Mouse (Mus musculus): ENCODE data around the gene Ptprr. TPM values are rescaled to one million over a fixed set of nuclear protein-coding genes. Genes with fewer than 3 reads are reported as not detected.

The Ptprr gene
- 1 to 10 TPM in 1 of 2 experiments, under 1 TPM in 1; 0.71 to 1.0 TPM for total RNA-seq (2021)
- long read RNA-seq, experiment 1, partial matches to known transcripts = 2 of 2 reads
- long read RNA-seq, experiment 1, other reads (novel, unspliced or antisense) = 0 of 2 reads
- long read RNA-seq, experiment 2, partial matches to known transcripts = 1 of 1 reads
- long read RNA-seq, experiment 2, other reads (novel, unspliced or antisense) = 0 of 1 reads

DNA sequence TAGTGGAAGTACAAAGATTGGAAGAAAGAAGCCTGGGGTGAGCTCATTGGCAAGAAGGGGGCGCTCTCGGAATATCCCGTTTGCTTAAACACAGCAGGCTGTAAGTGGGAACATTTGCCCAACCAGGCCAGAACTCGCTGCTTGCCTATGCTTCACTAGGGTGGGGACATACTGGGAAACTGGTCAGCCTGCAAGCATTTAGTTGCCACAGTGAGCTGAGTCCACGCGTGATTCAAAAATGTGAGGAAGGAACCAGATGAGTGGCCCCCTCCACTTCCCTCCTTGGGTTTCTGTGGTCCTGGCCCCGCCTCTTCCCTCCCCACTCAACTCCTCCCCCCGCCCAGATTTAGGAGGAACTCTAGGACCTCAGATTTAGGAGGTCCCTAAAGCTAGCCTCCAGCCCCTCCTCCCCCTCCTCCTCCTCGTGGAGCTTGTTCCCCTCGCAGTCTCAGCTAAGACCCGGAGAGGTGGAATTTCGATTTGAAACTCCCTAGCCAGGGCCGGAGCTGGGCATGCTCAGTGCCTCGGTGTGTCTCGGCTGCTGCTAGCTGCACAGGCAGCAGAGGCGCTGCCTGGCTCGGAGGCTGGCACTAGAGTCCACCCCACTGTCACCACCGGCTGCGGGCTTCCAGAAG lies at the start of gene Ptprr:
Gene Ptprr, plus strand, starts transcription at position 369 of the 635 bp plus-strand sequence.
- intact Hi-C loops (cut with DNase I) = no loop called here
- peak in 1 of 2 experiments; percentile 12 for DNase-seq

DNA sequence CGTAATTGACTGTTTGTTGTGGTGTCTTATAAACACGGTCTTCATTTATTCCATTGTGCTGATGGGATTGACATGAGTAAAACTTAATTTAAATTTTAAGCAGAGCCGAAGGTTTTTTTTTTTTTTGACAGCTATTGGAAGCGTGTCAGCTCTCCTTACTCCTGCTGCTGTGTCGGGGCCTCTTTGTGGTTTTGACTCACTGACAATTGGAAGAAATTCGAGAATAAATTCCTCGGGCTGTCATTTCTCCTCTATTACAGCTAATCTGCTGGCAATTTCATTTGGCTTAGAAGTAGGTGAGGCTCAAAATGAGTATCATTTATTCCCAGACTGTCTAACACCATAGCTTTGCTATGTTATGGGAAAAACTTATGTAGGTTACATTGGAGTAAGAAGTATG lies 41.7 kb upstream of the Ptprr start:
- intact Hi-C loops (cut with DNase I) = no loop called here
- no peak for DNase-seq

DNA sequence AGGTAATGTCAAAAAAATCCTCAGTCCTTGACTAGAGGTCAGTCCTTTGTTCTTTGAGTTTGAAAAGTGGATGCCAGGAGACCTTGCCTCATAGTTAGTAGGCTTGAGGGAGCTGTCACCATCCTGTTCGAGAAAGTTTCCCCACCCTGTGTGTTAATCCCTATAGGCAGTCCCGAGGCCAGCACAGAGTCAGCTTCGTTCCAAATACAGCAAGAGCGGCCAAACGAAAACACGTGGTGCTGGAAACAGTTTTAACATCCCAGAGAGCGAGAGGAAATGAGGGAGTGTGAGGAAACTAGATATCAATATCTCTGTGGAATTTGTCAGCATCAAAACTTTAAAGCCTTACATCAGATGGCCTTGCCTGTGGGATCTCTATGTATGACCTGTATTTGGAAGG lies 39.0 kb upstream of the Ptprr start:
- intact Hi-C loops (cut with DNase I) = no loop called here

DNA sequence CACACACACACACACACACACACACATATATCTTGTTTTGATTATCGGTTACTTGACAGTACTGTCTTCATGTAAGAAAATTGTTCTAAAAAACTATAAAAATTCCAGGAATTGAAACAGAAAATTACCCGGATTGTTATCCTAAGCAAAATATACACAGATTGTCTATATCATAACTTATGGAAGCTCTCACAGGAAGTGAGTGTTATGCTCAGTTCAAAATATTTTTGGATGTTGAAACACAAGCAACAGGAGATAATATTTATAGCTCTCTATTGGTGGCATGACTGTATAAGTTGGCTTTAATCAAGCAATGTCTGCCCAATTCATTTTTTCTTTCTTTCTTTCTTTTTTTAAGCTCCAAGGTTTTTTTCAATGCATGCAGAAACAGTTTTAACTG lies 38.0 kb upstream of the Ptprr start:
- intact Hi-C loops (cut with DNase I) = loop anchor here (10.0 kb wide), 1 partner anchor 265 kb away; no protein-coding TSS in a partner anchor
- no peak for DNase-seq

More for the DNA sequence above, 39.0 kb upstream of the Ptprr start:
- peak; percentile 17 to 19 for DNase-seq

DNA sequence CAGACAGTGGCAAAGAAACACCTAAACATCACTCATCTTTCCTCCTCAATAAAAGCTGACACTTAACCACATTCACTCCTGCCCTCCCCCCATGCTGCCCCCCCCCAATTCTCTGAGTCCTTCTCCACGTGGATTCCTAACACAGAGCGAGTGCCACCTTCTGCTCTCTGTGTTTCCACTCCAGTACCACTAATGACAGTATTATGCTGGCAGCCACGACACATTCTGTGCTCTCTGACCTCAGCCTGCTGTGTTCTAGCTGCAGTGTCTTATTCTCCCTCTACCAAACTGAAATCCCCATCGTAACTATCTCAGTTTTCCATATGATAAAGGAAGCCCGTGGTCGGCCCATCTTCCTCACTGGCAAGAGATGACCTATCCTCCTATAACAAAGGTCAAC lies 33.7 kb upstream of the Ptprr start:
- DNase-seq = no peak
- intact Hi-C loops (cut with DNase I) = loop anchor here (10.0 kb wide), 1 partner anchor 270 kb away; no protein-coding TSS in a partner anchor

DNA sequence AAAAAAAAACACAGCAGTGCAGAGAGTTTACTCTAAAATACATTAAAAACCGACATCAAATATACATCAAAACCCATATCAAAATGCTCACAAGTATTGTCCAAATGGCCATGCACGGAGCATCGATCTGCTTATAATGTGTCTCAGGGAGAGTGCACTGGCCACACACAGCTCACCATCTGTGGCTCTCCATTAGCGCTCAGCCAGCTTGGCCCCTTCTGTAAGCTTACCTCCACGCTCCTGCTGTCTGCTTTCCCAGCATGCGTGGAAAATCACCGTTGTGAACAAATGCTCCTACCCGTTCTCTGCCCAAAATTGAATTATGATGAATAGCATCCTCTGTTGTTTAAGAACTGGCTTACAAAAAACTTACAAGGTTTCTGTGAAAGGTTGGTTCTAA lies 16.2 kb upstream of the Ptprr start:
- DNase-seq = no peak
- intact Hi-C loops (cut with DNase I) = no loop called here

DNA sequence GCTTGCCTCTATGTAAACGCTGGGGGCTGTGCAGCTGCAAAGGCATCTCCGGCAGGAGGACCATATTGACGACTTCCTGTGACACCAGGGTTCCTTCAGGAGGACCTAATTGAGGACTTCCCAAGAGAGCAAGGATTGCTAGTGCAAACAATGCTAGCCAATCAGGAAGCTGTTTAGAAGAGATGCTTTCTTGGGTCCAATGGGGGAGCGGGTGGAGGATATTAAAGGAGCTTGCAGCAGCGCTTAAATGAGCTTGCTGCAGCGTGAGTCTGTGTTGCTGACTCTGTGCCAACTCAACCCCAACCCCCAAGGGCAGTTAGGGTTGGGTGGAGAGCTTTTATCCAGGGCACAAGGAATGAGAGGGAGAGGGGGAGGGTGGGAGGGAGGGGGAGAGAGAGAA lies 11.3 kb upstream of the Ptprr start:
- intact Hi-C loops (cut with DNase I) = no loop called here
- DNase-seq = no peak

DNA sequence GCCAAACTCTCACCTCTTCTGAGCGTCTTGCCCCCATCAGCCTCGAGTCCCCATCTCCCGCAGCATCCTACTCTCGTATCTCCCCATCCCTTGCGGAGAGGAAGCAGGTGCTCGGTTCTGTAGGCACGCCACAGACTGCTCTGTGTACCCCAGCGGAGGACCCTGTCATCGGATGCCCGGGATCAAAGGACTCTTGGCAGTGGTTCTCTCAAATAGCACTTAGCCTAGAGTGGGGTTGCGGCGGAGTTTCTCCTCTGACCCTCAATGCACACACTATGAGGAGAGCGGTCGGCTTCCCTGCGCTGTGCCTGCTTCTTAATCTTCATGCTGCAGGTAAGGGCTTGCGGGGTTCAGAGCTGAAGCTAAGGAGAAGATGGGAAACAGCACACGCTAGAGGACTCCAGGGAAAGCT lies 473 bp downstream of the Ptprr start:
- no peak for DNase-seq
- intact Hi-C loops (cut with DNase I) = no loop called here

DNA sequence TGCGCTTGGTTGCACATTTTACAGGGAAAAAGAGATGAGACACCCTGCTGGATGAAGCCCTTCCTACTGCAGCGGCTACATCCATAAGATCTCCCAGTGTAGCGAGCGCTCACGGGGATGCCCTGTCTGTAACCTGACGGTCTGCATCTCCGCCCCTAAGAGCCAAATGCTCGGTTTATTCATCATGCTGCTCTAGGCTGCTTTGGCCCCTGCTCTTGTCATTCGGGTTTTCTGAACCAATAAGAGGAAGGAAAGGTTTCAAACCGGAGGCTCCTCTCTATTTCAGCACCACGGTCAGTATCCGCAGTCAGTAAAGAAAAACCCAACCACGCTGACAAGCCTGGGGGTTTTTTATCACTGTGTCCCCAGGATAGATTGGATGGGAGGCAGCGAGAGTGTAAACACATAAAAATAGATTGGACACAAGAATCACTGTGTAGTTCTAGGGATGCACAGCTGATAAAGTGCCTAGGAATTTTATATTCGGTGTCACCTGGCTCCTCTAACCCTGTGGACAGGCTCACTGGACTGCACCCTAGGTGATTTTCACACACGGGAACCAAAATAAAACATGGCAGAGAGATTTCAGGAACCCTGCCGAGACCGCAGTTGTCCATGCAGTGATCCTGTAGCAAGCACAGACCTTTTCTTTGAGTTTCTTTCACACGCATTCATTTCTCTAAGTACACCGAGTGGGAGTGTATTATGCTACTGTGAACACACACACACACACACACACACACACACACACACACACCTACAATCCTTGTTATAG lies 1.3 kb downstream of the Ptprr start:
- DNase-seq = no peak
- intact Hi-C loops (cut with DNase I) = no loop called here

DNA sequence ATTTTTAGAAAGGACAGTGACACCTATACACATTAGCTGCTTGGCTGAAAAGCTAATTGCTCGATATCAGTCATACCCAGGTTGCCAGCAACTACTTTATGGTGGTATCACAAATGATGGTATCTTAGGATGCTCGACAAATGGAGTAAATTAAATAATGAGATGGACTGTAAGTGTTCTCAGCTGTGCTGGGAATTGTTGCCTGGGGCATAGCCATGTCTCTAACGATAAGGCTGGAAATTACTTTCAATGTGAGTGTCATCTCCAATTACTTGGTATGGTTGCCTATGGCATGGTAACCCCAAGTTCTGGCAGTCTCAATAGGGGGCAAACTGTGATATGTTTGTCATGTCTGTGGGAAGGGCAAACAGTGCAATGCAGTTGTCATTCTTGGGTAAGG lies 3.1 kb downstream of the Ptprr start:
- DNase-seq = no peak
- intact Hi-C loops (cut with DNase I) = no loop called here

DNA sequence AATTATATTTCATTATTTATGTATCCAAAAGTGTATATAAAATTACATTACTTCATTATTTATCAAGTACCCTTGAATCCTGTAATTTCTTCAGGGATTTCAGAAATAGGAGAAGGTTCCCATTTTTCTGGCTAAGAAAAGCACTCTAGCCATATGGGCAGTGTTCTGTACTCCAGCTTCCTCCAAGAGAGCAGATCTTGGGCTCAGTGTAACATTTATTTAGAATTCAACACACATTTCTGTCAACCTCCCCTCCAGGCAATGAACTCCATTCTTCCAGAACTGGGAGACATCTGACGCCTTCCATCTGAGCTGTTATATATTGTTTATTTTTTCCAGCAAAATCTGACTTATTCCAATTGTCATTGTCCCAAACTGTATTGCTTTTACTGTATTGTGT lies 20.1 kb downstream of the Ptprr start:
- DNase-seq = no peak
- intact Hi-C loops (cut with DNase I) = no loop called here

DNA sequence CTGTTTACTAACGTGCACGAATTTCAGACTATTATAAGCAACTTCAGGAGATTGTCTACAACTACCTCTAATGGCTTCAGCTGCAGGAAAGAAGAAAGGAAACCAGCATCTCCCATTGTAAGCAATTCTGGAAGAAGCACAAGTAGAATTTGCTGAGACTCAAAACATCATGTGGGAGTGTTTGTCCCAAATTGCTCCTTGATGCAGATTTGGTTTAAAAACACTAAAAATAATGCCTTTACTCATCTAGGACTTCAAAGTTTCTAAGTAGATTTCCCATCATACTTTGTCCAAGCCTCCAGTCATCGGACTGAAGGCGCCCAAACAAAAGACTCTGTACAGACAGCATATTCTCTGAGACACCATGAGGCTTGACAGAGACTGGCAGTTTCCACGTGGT lies 57.9 kb downstream of the Ptprr start:
- intact Hi-C loops (cut with DNase I) = no loop called here

DNA sequence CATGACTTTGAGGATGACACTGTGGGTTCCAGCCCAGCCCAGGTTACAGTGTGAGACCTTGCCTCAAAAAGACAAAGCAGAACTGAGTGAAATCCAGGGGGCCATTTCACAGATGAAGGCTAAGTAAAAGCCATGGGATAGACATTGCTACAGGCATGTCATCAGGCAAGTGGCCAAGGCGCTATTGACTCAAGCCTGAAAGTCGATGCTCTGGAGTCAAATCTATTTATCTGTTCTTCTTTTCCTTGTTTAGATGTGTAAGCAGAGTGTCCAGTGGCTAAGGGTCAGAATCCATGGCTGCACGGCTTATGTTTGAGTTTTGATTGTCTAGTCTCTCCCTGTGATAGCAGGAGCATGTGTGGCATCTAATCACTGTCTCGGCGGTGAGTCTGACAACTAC lies 60.6 kb downstream of the Ptprr start:
- intact Hi-C loops (cut with DNase I) = no loop called here
- DNase-seq = no peak

More for the DNA sequence above, 57.9 kb downstream of the Ptprr start:
- DNase-seq = no peak

DNA sequence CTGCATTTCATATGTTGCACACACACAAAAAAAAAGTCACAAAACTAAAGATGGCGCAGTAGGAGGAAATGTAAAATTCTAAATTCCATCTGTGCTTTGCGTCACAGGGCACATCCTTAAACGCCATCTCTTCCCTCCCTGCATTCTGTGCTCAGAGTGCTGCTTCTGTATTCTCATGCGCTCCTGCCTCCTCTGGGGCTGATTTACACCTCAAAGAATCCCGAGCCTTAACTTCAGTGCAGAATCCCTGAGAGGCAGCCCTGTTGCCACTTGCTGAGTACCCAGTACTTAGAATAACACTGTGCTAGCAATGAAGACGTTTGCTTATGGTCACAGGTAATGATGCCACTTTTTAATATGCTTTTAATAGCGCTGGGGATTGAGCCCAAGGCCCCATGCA lies 61.4 kb downstream of the Ptprr start:
- intact Hi-C loops (cut with DNase I) = no loop called here
- no peak for DNase-seq

DNA sequence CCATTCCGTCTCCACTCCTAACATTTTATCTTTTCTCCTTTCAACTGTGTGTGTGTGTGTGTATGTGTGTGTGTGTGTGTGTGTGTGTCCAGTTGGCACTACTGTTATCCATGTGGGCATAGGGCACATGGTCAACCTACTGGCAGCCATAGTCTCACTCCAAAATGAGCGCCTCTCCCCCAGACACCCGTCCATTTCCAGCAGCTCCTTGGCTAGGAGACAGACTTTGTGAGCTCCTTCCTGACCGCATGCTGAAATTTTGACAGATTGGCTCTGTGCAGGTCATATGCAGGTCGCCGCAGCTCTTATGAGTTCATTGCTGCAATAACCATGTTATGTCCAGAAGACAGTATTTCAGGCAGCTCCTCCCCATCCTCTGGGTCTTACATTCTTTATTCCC lies 62.8 kb downstream of the Ptprr start:
- no peak for DNase-seq
- intact Hi-C loops (cut with DNase I) = no loop called here

DNA sequence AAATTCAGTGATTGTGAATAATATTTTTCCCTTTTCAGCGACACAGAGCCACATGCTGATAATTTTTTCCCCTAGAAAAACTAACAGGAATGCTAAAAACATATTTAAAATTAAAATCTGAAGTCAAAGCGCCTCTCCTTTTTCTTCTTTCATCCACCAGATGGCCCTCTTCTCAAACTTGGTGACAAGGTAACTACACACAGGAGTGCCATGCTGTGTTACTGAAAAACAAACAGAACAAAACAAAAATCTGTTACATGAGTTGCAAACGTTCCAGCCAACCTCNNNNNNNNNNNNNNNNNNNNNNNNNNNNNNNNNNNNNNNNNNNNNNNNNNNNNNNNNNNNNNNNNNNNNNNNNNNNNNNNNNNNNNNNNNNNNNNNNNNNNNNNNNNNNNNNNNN lies 66.0 kb downstream of the Ptprr start:
- no peak for DNase-seq
- intact Hi-C loops (cut with DNase I) = loop anchor here (2.0 kb wide), 1 partner anchor 113 kb away; no protein-coding TSS in a partner anchor

DNA sequence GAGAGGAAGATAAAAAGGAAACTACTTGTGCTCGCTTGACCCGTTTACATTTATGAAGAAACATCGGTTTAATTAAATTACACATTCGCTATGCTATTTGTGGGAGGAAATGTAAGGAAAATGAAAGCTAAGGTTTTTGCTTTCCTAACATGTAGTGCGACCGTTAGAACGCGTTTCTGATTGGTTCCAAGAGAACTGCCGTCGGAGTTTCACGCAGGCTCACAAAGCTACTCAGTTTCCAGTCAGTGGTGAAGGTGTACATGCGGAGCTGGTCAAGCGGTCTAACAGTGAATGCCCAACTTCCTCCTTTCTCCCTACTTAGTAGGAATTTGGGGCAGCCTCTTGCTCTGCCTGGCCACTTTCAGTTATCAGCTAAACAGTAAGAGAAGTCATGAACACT lies 78.5 kb downstream of the Ptprr start:
- DNase-seq = no peak
- intact Hi-C loops (cut with DNase I) = no loop called here

DNA sequence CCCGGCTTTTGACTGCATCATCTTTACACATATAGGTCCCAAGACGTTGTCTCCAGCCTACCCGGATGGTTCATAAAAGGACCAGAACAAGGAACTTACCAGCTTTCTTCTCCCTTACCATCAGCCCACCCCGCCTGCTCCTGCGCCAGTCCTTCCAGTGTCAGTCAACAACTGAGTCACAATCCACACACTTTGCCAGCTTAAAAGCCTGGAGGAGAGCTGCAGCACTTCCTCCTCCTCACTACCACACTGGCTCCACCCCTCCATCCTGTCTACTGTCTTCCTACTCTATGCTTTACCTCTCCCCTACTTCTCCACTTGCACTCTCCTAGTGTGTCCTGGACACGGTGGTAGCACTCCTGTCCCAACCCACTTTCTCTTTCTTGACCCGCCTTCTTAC lies 80.5 kb downstream of the Ptprr start:
- intact Hi-C loops (cut with DNase I) = no loop called here
- DNase-seq = no peak

DNA sequence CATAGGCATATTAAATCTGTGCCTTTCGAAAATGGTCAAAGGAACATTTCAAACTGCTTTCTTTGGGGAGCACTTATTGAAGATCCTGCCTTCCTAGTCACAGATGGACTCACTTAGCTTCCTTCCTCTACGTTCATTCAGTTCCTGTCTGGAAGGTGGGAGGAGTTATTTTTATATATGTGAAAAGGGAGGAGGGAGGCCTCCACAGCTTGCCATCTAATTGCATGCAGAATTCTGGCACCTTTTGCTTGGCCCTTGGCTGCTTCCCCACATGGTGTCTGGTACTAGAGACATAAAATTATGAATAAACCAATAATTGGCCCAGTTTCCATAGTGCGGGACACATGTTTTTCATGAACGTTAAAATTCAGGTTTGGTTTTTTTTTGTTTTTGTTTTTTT lies 90.2 kb downstream of the Ptprr start:
- DNase-seq = no peak
- intact Hi-C loops (cut with DNase I) = no loop called here

DNA sequence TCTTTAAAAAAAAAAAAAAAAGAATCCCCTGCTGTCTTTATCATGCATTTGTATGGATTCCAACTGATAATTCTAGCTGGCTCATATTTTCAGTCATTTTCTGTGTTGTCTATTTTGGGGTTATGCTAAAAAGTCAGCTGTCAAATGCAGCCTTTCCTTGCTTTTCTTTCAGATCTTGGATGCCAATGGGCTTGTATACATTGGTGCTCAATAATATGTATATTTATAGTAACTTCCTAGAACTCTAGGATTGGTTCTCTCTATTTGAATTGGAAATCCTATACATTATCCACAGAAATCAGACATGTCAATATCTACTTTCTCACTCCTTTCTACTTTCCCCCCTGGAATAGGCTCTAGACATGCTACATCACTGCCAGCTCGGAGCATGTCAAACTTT lies 90.7 kb downstream of the Ptprr start:
- no peak for DNase-seq
- intact Hi-C loops (cut with DNase I) = no loop called here

DNA sequence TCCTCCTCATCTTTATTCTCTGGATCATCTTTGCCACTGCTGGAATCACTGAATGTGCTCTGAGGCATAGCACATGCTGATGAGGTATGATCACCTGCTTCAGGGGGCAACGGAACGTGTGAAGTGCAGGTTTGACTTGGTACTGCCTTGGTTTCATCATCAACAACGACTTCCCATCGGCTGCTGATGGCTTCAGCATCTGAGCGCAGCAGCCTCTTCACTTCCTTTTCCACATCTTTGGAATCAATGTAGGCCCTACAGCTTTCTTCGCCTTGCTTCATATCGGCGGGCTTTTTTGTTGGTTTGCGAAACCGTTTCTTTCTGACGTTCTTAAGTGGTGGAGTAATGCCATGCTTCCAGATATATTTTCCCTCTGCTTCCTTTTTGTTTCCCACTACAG lies 94.9 kb downstream of the Ptprr start:
- DNase-seq = no peak
- intact Hi-C loops (cut with DNase I) = no loop called here
